Mouse (Mus musculus) cortical plate, adult 2 months (tissue): ENCODE measurements around the gene Itpr1.

ENCODE experiments used
- CTCF ChIP-seq: fragments of 200-500 bp; IDR thresholded peaks from 2 replicates; pipeline ENCODE4 v1.5.1; 2011; ENCODE audit warnings: mild to moderate bottlenecking, control low read depth, low read length; ENCODE audit not compliant: insufficient read depth; ENCODE audit errors: extremely low read depth
- POLR2A ChIP-seq: fragments of 200-500 bp; IDR thresholded peaks from 2 replicates; pipeline ENCODE4 v1.6.1; 2011; ENCODE audit warnings: mild to moderate bottlenecking, low read length, control low read depth; ENCODE audit not compliant: insufficient read depth; ENCODE audit errors: extremely low read depth

GRCm38 (mm10) chr6:108544917-108545316, 332.0 kb downstream of the Itpr1 start:
- TF ChIP-seq POLR2A, result no peak
- TF ChIP-seq CTCF, result no peak
